Mouse (Mus musculus) bone marrow, adult 2 months (tissue): ENCODE measurements around the gene Flt3l. TPM values are rescaled to one million over a fixed set of nuclear protein-coding genes. Genes with fewer than 3 reads are reported as not detected.

Experiments
- H3K27ac ChIP-seq: fragments of 200-500 bp; 2 replicates; pipeline ENCODE4 v1.5.1; 2012; ENCODE audit warnings: low read depth, mild to moderate bottlenecking, control low read depth, inconsistent platforms, low read length; ENCODE audit not compliant: control insufficient read depth, poor library complexity, insufficient read depth
- H3K4me1 ChIP-seq: fragments of 200-500 bp; 2 replicates; pipeline ENCODE4 v1.6.1; 2011; ENCODE audit warnings: low read length; ENCODE audit not compliant: control insufficient read depth, insufficient read depth
- H3K4me3 ChIP-seq: fragments of 200-500 bp; replicated peaks from 2 replicates; pipeline ENCODE3; 2011; ENCODE audit warnings: mild to moderate bottlenecking, low read depth, low read length, control low read depth; ENCODE audit not compliant: control insufficient read depth
- CTCF ChIP-seq: fragments of 200-500 bp; IDR thresholded peaks from 2 replicates; pipeline ENCODE4 v1.5.1; 2011; ENCODE audit warnings: low read length, control low read depth; ENCODE audit not compliant: control insufficient read depth, insufficient read depth
- POLR2A ChIP-seq: fragments of 200-500 bp; IDR thresholded peaks from 2 replicates; pipeline ENCODE4 v1.6.1; 2011; ENCODE audit warnings: low read depth, mild to moderate bottlenecking, control low read depth, low read length, borderline replicate concordance; ENCODE audit not compliant: control insufficient read depth
- WGBS: fragments of 180-500 bp; shearing (Covaris S2); methylation state at CpG from one replicate; pipeline ENCODE4 v1.1.7; 2018; 5-methylcytosine and 5-hydroxymethylcytosine counted together
- polyA plus RNA-seq: library from polyadenylated mRNA; stranded (reverse); fragments of >200 nt; gene quantifications from 2 replicates; pipeline ENCODE4 v1.2.4, GENCODE M21; 2011; ENCODE audit warnings: low replicate concordance; ENCODE audit not compliant: missing spikeins, insufficient read depth, insufficient read length

The Flt3l gene
- polyA plus RNA-seq, 1 experiment, result 85.0 TPM

GRCm38 (mm10) chr7:45133446-45134159, 2.6 kb downstream of the Flt3l start:
- TF ChIP-seq POLR2A, result no peak
- peak; percentile 23; the same call in 1 of the 2 replicates for TF ChIP-seq CTCF
- H3K4me1 ChIP-seq, result peaks cover 5% of the 10 kb centered on the region; the same call in 1 of the 2 replicates
- H3K4me3 ChIP-seq, result no peak overlapping the region
- WGBS, result 86% methylated on average over 8 of the region's 8 CpGs
- no peak overlapping the region for H3K27ac ChIP-seq

GRCm38 (mm10) chr7:45131850-45132249, 4.4 kb downstream of the Flt3l start:
- 91% methylated on average over 11 of the region's 11 CpGs for WGBS
- Histone ChIP-seq H3K4me1 (peaks cover 4% of the 10 kb centered on the region; the same call in 1 of the 2 replicates), H3K27ac (no peak overlapping the region), H3K4me3 (no peak overlapping the region)
- TF ChIP-seq CTCF, result no peak
- no peak for TF ChIP-seq POLR2A

GRCm38 (mm10) chr7:45129776-45130512, 6.3 kb downstream of the Flt3l start:
- Histone ChIP-seq H3K4me3 (peak overlapping the region; percentile 9), H3K27ac (no peak overlapping the region; the same call in 1 of the 2 replicates), H3K4me1 (peaks cover 3% of the 10 kb centered on the region; the same call in 1 of the 2 replicates)
- TF ChIP-seq CTCF (no peak), POLR2A (no peak)
- 69% methylated on average over 15 of the region's 15 CpGs for WGBS

- no peak for TF ChIP-seq POLR2A
- TF ChIP-seq CTCF, result no peak
- peak overlapping the region; percentile 85 for H3K4me3 ChIP-seq
- peaks cover 6% of the 10 kb centered on the region; the same call in 1 of the 2 replicates for H3K4me1 ChIP-seq
- peak overlapping the region; percentile 77 for H3K27ac ChIP-seq
- WGBS, result under 1% methylated on average over 17 of the region's 17 CpGs
Observed at GRCm38 (mm10) chr7:45129318-45129717, 6.9 kb downstream of the Flt3l start.

- peaks cover 6% of the 10 kb centered on the region; the same call in 1 of the 2 replicates for H3K4me1 ChIP-seq
- WGBS, result under 1% methylated on average over 48 of the region's 48 CpGs
Observed at GRCm38 (mm10) chr7:45128624-45129246, 7.5 kb downstream of the Flt3l start, which contains the start of gene Rpl13a. Gene Rpl13a, minus strand, starts transcription at chr7:45128761.

GRCm38 (mm10) chr7:45127700-45128224, 8.5 kb downstream of the Flt3l start:
- peak overlapping the region; percentile 96 for H3K4me3 ChIP-seq
- peaks cover 8% of the 10 kb centered on the region; the same call in 1 of the 2 replicates for H3K4me1 ChIP-seq
- H3K27ac ChIP-seq, result peak overlapping the region; percentile 91; the same call in 1 of the 2 replicates
- no peak for TF ChIP-seq CTCF
- TF ChIP-seq POLR2A, result no peak
- WGBS, result under 1% methylated on average over 6 of the region's 6 CpGs

More at GRCm38 (mm10) chr7:45128624-45129246, 7.5 kb downstream of the Flt3l start, which contains the start of gene Rpl13a:
- peak within 1 kb of the TSS; percentile 91 for H3K27ac ChIP-seq
- peak within 1 kb of the TSS; percentile 96 for H3K4me3 ChIP-seq
- peak; percentile 93 for TF ChIP-seq POLR2A
- peak; percentile 73 for TF ChIP-seq CTCF

GRCm38 (mm10) chr7:45126844-45127699, 9.2 kb downstream of the Flt3l start:
- TF ChIP-seq CTCF (no peak), POLR2A (no peak)
- H3K4me1 ChIP-seq, result peaks cover 9% of the 10 kb centered on the region; the same call in 1 of the 2 replicates
- 48% methylated on average over 21 of the region's 21 CpGs for WGBS
- peak overlapping the region; percentile 96 for H3K4me3 ChIP-seq
- H3K27ac ChIP-seq, result peak overlapping the region; percentile 17; the same call in 1 of the 2 replicates
